Mouse (Mus musculus): ENCODE results near the gene Ell2. TPM values are rescaled to one million over a fixed set of nuclear protein-coding genes. Genes with fewer than 3 reads are reported as not detected.
A peak's percentile ranks its signal among the peaks of the same experiment; 100 is the strongest.
"Not testable (repeated sequence)": the region's sequence is repeated elsewhere in the genome, so short reads cannot be mapped to it uniquely, and the experiment has no call there.

The Ell2 gene
- polyA plus RNA-seq, 2 experiments, result 30.5 to 41.2 TPM

DNA sequence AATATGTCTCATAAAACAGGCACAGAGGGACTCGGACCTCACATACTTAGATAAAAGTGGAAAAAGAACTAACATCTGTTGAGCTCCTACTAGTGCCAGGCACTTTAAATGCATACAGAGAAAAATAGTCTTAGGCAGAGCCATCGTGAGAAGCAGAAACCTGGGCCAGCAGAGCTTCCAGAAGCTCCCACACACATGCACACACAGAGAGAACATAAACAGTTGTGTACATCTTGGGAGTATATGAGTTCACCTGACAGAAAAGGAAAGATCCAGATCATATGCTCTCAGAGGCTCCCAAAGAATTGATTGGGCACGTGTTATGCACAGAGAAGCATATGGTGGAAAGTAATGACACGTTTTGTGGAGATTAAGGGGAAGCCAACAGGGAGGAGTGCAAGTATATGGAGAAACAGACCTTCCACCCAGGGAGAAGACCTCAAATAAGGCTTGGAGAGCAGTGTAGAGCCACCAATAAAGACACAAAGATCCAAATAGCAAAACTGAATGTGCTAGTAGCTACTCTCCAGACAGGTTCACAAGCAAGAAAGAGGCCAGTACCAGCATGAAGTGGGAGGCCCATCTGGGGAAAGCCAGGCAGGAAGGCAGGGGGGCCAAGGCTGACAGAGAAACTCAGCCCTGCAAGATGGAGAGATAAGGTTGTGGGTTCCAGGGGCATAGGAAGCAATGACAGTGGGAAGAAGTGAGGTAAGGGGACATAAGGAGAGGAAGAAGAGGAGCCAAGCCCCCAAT lies 2.6 kb downstream of the Ell2 start:
- H3K4me2 ChIP-seq (ENCODE audit: low read depth), result peak overlapping the region; percentile 95
- peak overlapping the region; percentile 82 to 89 for H3K4me3 ChIP-seq (ENCODE audit: insufficient read depth in 1 of 2, low read depth in 2 of 2, low read length in 2 of 2)
- peaks cover 33 to 36% of the 10 kb centered on the region in 2 experiments for H3K4me1 ChIP-seq (replicated peaks; ENCODE audit: control insufficient read depth in 2 of 2, insufficient read depth in 2 of 2, low read length in 1 of 2)
- H3K36me3 ChIP-seq (replicated peaks; ENCODE audit: control insufficient read depth, insufficient read depth, low read depth), result peaks cover 31% of the 10 kb centered on the region
- no peaks in the 10 kb centered on the region for H3K9me3 ChIP-seq (ENCODE audit: control insufficient read depth, low read length)
- peak overlapping the region; percentile 76 for H3K27ac ChIP-seq
- TF ChIP-seq EP300 (IDR thresholded peaks at IDR 0.05; ENCODE audit: low read depth) (no peak; the same call in 1 of the 2 replicates), CTCF (IDR thresholded peaks at IDR 0.05; ENCODE audit: low read depth) (no peak)
- H3K9ac ChIP-seq (replicated peaks), result peak overlapping the region; percentile 96
- ATAC-seq (ENCODE audit: insufficient read depth) (no peak), DNase-seq (ENCODE audit: low read depth in 3 of 3, low spot score in 3 of 3) (no peak)
- WGBS (ENCODE audit: insufficient replicate concordance), result 8% methylated on average over 4 of the region's 4 CpGs
- no peaks in the 10 kb centered on the region for H3K27me3 ChIP-seq (ENCODE audit: control insufficient read depth, insufficient read depth, low read length)

DNA sequence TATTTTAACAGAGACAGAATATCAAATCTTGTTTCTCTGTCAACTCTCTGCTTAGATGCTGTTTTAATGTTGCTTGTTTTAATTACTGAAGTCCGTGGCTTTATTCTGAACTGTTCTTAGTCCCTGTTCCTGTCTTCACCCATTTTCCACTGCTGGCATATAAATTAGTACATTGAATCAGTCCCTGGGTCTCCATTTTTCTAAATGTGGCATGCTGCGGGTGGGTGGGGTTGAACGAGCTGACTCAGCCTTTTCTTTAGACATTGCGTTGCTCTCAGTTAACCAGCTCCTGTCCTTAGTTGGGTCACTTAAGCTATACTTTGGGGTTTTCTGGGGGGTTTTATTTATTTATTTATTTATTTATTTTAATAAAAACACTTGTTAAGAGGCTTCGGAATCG lies 3.6 kb downstream of the Ell2 start:
- H3K4me2 ChIP-seq (ENCODE audit: low read depth), result peak overlapping the region; percentile 95
- H3K4me3 ChIP-seq (ENCODE audit: insufficient read depth in 1 of 2, low read depth in 2 of 2, low read length in 2 of 2), result peak overlapping the region; percentile 82 to 89
- TF ChIP-seq CTCF (IDR thresholded peaks at IDR 0.05; ENCODE audit: low read depth) (no peak), EP300 (IDR thresholded peaks at IDR 0.05; ENCODE audit: low read depth) (no peak)
- ATAC-seq (ENCODE audit: insufficient read depth) (no peak), DNase-seq (ENCODE audit: low read depth in 3 of 3, low spot score in 3 of 3) (no peak)
- H3K36me3 ChIP-seq (replicated peaks; ENCODE audit: control insufficient read depth, insufficient read depth, low read depth), result peaks cover 37% of the 10 kb centered on the region
- no peaks in the 10 kb centered on the region for H3K27me3 ChIP-seq (ENCODE audit: control insufficient read depth, insufficient read depth, low read length)
- peak overlapping the region; percentile 96 for H3K9ac ChIP-seq (replicated peaks)
- no peaks in the 10 kb centered on the region for H3K9me3 ChIP-seq (ENCODE audit: control insufficient read depth, low read length)
- H3K4me1 ChIP-seq (replicated peaks; ENCODE audit: control insufficient read depth in 2 of 2, insufficient read depth in 2 of 2, low read length in 1 of 2), result peaks cover 41 to 45% of the 10 kb centered on the region in 2 experiments
- 34% methylated on average over 6 of the region's 6 CpGs for WGBS (ENCODE audit: insufficient replicate concordance)
- H3K27ac ChIP-seq, result peak overlapping the region; percentile 76

DNA sequence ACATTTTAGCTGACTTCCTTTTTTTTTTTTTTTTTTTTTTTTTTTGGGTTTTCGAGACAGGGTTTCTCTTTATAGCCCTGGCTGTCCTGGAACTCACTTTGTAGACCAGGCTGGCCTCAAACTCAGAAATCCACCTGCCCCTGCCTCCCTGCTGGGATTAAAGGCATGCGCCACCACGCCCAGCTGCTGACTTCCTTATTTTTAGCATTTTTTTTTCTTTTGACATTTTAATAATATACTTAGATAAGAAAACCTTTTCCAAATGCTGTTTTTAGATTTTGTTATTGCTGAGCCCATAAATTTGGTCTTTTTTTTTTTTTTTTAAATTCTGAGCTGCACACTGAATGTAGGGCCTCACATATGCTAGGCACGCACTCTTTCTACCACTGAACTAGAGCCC lies 5.0 kb downstream of the Ell2 start:
- DNase-seq (ENCODE audit: low read depth in 3 of 3, low spot score in 3 of 3); H3K27ac ChIP-seq; ATAC-seq (ENCODE audit: insufficient read depth); H3K9ac ChIP-seq (replicated peaks); H3K9me3 ChIP-seq (ENCODE audit: control insufficient read depth, low read length); H3K27me3 ChIP-seq (ENCODE audit: control insufficient read depth, insufficient read depth, low read length): not testable (repeated sequence)
- WGBS (ENCODE audit: insufficient replicate concordance), result 85% methylated on average over 3 of the region's 4 CpGs
- H3K4me1 ChIP-seq (replicated peaks; ENCODE audit: control insufficient read depth in 2 of 2, insufficient read depth in 2 of 2, low read length in 1 of 2), result peaks cover 47 to 49% of the 10 kb centered on the region in 2 experiments
- peaks cover 37% of the 10 kb centered on the region for H3K36me3 ChIP-seq (replicated peaks; ENCODE audit: control insufficient read depth, insufficient read depth, low read depth)
- H3K4me2 ChIP-seq (ENCODE audit: low read depth), result peak overlapping the region; percentile 95
- peak overlapping the region in 1 of 2 experiments; percentile 1; a peak in 1 of 4 replicates for H3K4me3 ChIP-seq (ENCODE audit: insufficient read depth in 1 of 2, low read depth in 2 of 2, low read length in 2 of 2)

DNA sequence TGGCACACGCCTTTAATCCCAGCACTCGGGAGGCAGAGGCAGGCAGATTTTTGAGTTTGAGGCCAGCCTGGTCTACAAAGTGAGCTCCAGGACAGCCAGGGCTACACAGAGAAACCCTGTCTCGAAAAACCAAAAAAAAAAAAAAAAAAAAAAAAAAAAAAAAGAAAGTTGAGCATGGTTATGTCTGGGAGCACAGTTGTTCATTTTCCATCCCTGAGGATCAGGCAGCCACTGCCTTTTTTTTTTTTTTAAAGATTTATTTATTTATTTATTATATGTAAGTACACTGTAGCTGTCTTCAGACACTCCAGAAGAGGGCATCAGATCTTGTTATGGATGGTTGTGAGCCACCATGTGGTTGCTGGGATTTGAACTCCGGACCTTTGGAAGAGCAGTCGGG lies 6.0 kb downstream of the Ell2 start:
- peak overlapping the region; percentile 95 for H3K4me2 ChIP-seq (ENCODE audit: low read depth)
- 74% methylated on average over 3 of the region's 5 CpGs for WGBS (ENCODE audit: insufficient replicate concordance)

DNA sequence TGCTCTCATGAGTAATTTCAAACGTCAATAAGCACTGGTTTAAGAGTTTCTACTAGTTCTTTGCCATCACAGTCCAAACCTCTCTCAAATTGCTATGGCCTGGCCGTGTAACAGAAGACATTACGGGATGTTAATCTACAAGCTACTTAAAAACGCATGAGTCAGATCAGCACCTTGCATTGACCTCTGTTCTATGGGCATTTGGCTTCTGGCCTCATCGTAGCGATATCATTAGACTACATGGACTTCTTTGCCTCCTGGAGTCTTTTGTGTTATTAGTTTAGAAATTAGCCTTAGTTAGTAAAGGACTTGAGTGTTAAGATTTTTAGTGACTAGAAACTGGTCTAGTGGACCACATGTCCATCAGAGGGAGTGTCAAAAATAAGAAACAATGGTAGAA lies 7.8 kb downstream of the Ell2 start:
- 77% methylated on average over 6 of the region's 6 CpGs for WGBS (ENCODE audit: insufficient replicate concordance)

More for the DNA sequence above, 6.0 kb downstream of the Ell2 start:
- not testable (repeated sequence) for ATAC-seq (ENCODE audit: insufficient read depth); DNase-seq (ENCODE audit: low read depth in 3 of 3, low spot score in 3 of 3); H3K27ac ChIP-seq; H3K4me3 ChIP-seq (ENCODE audit: insufficient read depth in 1 of 2, low read depth in 2 of 2, low read length in 2 of 2); H3K9me3 ChIP-seq (ENCODE audit: control insufficient read depth, low read length); H3K27me3 ChIP-seq (ENCODE audit: control insufficient read depth, insufficient read depth, low read length); H3K9ac ChIP-seq (replicated peaks)
- Histone ChIP-seq H3K36me3 (replicated peaks; ENCODE audit: control insufficient read depth, insufficient read depth, low read depth) (peaks cover 37% of the 10 kb centered on the region), H3K4me1 (replicated peaks; ENCODE audit: control insufficient read depth in 2 of 2, insufficient read depth in 2 of 2, low read length in 1 of 2) (peaks cover 49 to 58% of the 10 kb centered on the region in 2 experiments)

More for the DNA sequence above, 7.8 kb downstream of the Ell2 start:
- Histone ChIP-seq H3K9ac (replicated peaks) (peak overlapping the region; percentile 28), H3K4me3 (ENCODE audit: insufficient read depth in 1 of 2, low read depth in 2 of 2, low read length in 2 of 2) (peak overlapping the region in 1 of 2 experiments; percentile 21; a peak in 2 of 4 replicates), H3K36me3 (replicated peaks; ENCODE audit: control insufficient read depth, insufficient read depth, low read depth) (peaks cover 31% of the 10 kb centered on the region), H3K4me2 (ENCODE audit: low read depth) (peak overlapping the region; percentile 51), H3K27me3 (ENCODE audit: control insufficient read depth, insufficient read depth, low read length) (no peaks in the 10 kb centered on the region), H3K4me1 (replicated peaks; ENCODE audit: control insufficient read depth in 2 of 2, insufficient read depth in 2 of 2, low read length in 1 of 2) (peaks cover 60 to 72% of the 10 kb centered on the region in 2 experiments), H3K27ac (peak overlapping the region; percentile 62), H3K9me3 (ENCODE audit: control insufficient read depth, low read length) (no peaks in the 10 kb centered on the region)
- no peak for TF ChIP-seq CTCF (IDR thresholded peaks at IDR 0.05; ENCODE audit: low read depth)
- TF ChIP-seq EP300 (IDR thresholded peaks at IDR 0.05; ENCODE audit: low read depth), result no peak
- ATAC-seq (ENCODE audit: insufficient read depth) (no peak), DNase-seq (ENCODE audit: low read depth in 3 of 3, low spot score in 3 of 3) (no peak)
